Mouse (Mus musculus) liver, embryonic 15.5 days (tissue): ENCODE measurements at regions not wholly inside any gene's neighbourhood (a gene's known extent, or its start where the extent isn't known, plus 50 kb on each side); places are given as distances from the start of the nearest gene placed in this dataset.

Source experiments
- ATAC-seq: fragments of 200-750 bp; cut with Nextera tagmentation; 2 replicates; pipeline ENCODE4 v1.8.0; 2017; ENCODE audit warnings: moderate number of reproducible peaks, mild to moderate bottlenecking, moderate library complexity; ENCODE audit not compliant: insufficient read depth
- H3K27ac ChIP-seq: fragments of 300-500 bp; sonication (generic); replicated peaks from 2 replicates; pipeline ENCODE4 v1.5.1; 2015; ENCODE audit warnings: mild to moderate bottlenecking, inconsistent platforms
- H3K27me3 ChIP-seq: fragments of 300-500 bp; sonication (generic); 2 replicates; pipeline ENCODE4 v1.6.1; 2015; ENCODE audit warnings: mild to moderate bottlenecking, inconsistent platforms
- H3K36me3 ChIP-seq: fragments of 300-500 bp; sonication (generic); replicated peaks from 2 replicates; pipeline ENCODE4 v1.6.1; 2015; ENCODE audit warnings: moderate library complexity, mild to moderate bottlenecking, inconsistent platforms
- H3K4me1 ChIP-seq: fragments of 300-500 bp; sonication (generic); replicated peaks from 2 replicates; pipeline ENCODE4 v1.6.1; 2015; ENCODE audit warnings: inconsistent platforms
- H3K4me2 ChIP-seq: fragments of 300-500 bp; sonication (generic); 2 replicates; pipeline ENCODE4 v1.6.1; 2015; ENCODE audit warnings: moderate library complexity, mild to moderate bottlenecking, inconsistent platforms
- H3K4me3 ChIP-seq: fragments of 300-500 bp; sonication (generic); replicated peaks from 2 replicates; pipeline ENCODE4 v1.5.1; 2015; ENCODE audit warnings: mild to moderate bottlenecking, inconsistent platforms
- H3K9ac ChIP-seq: fragments of 300-500 bp; sonication (generic); 2 replicates; pipeline ENCODE4 v1.6.1; 2015; ENCODE audit warnings: moderate library complexity, mild to moderate bottlenecking, inconsistent platforms
- H3K9me3 ChIP-seq: fragments of 300-500 bp; sonication (generic); replicated peaks from 2 replicates; pipeline ENCODE4 v1.6.1; 2016; ENCODE audit warnings: inconsistent platforms
- WGBS: fragments of 180-500 bp; shearing (Covaris S2); methylation state at CpG from one replicate; pipeline ENCODE4 v1.1.7; 2015; ENCODE audit warnings: mixed read lengths; ENCODE audit not compliant: insufficient replicate concordance; 5-methylcytosine and 5-hydroxymethylcytosine counted together

GRCm38 (mm10) chrX:140277978-140278729 is 63.9 kb upstream of the Frmpd3 start:
- H3K4me1 ChIP-seq: no peaks in the 10 kb centered on the region
- no peaks in the 10 kb centered on the region for H3K36me3 ChIP-seq
- H3K4me2 ChIP-seq: peak overlapping the region; percentile 48
- H3K27ac ChIP-seq: no peak overlapping the region
- no peak overlapping the region for H3K9ac ChIP-seq
- H3K27me3 ChIP-seq: peaks cover 64% of the 10 kb centered on the region
- H3K9me3 ChIP-seq: no peaks in the 10 kb centered on the region
- H3K4me3 ChIP-seq: peak overlapping the region; percentile 23
- no peak for ATAC-seq
- 16% methylated on average over 59 of the region's 69 CpGs for WGBS

GRCm38 (mm10) chrX:140279266-140279665 is 62.8 kb upstream of the Frmpd3 start:
- Histone ChIP-seq H3K4me3 (no peak overlapping the region), H3K4me1 (no peaks in the 10 kb centered on the region), H3K4me2 (no peak overlapping the region), H3K9me3 (no peaks in the 10 kb centered on the region), H3K27me3 (peaks cover 61% of the 10 kb centered on the region), H3K27ac (no peak overlapping the region), H3K36me3 (no peaks in the 10 kb centered on the region), H3K9ac (no peak overlapping the region)
- ATAC-seq: no peak
- WGBS: 11% methylated on average over 6 of the region's 6 CpGs

GRCm38 (mm10) chrX:140280016-140280415 is 62.0 kb upstream of the Frmpd3 start:
- no peak overlapping the region for H3K4me2 ChIP-seq
- no peaks in the 10 kb centered on the region for H3K36me3 ChIP-seq
- ATAC-seq: no peak
- no peak overlapping the region for H3K4me3 ChIP-seq
- H3K9me3 ChIP-seq: no peaks in the 10 kb centered on the region
- 14% methylated on average over 12 of the region's 12 CpGs for WGBS
- no peak overlapping the region for H3K9ac ChIP-seq
- H3K27ac ChIP-seq: no peak overlapping the region
- no peaks in the 10 kb centered on the region for H3K4me1 ChIP-seq
- H3K27me3 ChIP-seq: peaks cover 61% of the 10 kb centered on the region
